Mouse (Mus musculus) heart, embryonic 10.5 days (tissue): Measurements from ENCODE around the gene Mgat1. TPM values are rescaled to one million over a fixed set of nuclear protein-coding genes. Genes with fewer than 3 reads are reported as not detected.
"Not testable (repeated sequence)": the region's sequence is repeated elsewhere in the genome, so short reads cannot be mapped to it uniquely, and the experiment has no call there.

ENCODE experiments used
- DNase-seq: peaks from one replicate; pipeline ENCODE4 v3.0.0-alpha.2; 2017; ENCODE audit warnings: low spot score
- H3K27ac ChIP-seq: fragments of 300-500 bp; sonication (generic); 2 replicates; pipeline ENCODE4 v1.5.1; 2016; ENCODE audit warnings: mild to moderate bottlenecking
- H3K27me3 ChIP-seq: fragments of 300-500 bp; sonication (generic); 2 replicates; pipeline ENCODE4 v1.6.1; 2016; ENCODE audit warnings: mild to moderate bottlenecking; ENCODE audit not compliant: poor library complexity, insufficient read depth, severe bottlenecking
- H3K36me3 ChIP-seq: fragments of 300-500 bp; sonication (generic); 2 replicates; pipeline ENCODE4 v1.6.1; 2016; ENCODE audit warnings: mild to moderate bottlenecking, moderate library complexity
- H3K4me1 ChIP-seq: fragments of 300-500 bp; sonication (generic); 2 replicates; pipeline ENCODE4 v1.6.1; 2016; ENCODE audit warnings: mild to moderate bottlenecking
- H3K4me3 ChIP-seq: fragments of 300-500 bp; sonication (generic); 2 replicates; pipeline ENCODE4 v1.5.1; 2016; ENCODE audit warnings: mild to moderate bottlenecking, moderate library complexity
- H3K9me3 ChIP-seq: fragments of 300-500 bp; sonication (generic); 2 replicates; pipeline ENCODE4 v1.6.1; 2016; ENCODE audit warnings: mild to moderate bottlenecking, moderate library complexity
- WGBS: fragments of 180-500 bp; shearing (Covaris S2); methylation state at CpG from one replicate; pipeline ENCODE4 v1.1.7; 2016; 5-methylcytosine and 5-hydroxymethylcytosine counted together
- polyA plus RNA-seq: library from polyadenylated mRNA; unstranded; fragments of >200 nt; fragmentation: Nextera tagmentation; extraction: Ambion mirVana; gene quantifications from 2 replicates; pipeline ENCODE4 v1.2.1, GENCODE M21; 2016

The Mgat1 gene
- polyA plus RNA-seq, 1 experiment from 2014 or later = 41.1 TPM

DNA sequence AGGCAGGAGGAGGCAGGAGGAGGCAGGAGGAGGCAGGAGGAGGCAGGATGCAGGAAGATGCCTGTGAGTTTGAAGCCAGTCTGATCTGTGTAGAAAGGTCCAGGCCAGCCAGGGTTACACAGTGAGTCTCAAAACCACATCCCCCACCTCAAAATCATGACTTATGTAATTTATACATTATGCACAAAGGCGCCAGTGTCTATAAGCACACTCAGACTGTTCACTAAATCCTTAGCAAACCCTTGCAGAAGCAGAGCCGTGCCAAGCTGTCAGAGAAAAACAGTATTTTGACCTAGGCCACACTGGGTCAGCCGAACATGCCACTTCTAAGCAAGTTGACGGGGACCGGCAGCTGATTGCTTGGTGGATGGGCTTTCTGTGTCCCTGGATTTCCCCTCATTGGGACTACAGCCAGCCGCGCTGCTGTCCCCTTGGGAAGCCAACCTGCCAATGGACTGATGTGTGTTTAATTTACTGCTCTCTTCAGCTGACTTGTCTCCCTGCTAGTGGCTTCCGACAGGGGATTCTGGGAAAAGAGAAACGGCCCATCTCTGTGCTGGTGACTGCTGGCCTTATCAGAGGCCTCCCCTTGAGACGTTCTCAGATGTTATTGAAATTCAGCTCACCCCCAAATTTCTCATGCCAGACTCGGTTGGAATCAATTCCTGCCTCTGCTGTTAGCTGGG lies 30.0 kb downstream of the Mgat1 start:
- Histone ChIP-seq H3K27me3 (no peaks in the 10 kb centered on the region), H3K9me3 (no peaks in the 10 kb centered on the region), H3K27ac (no peak overlapping the region), H3K4me3 (no peak overlapping the region), H3K36me3 (no peaks in the 10 kb centered on the region), H3K4me1 (no peaks in the 10 kb centered on the region)
- 62% methylated on average over 11 of the region's 11 CpGs for WGBS
- no peak for DNase-seq

DNA sequence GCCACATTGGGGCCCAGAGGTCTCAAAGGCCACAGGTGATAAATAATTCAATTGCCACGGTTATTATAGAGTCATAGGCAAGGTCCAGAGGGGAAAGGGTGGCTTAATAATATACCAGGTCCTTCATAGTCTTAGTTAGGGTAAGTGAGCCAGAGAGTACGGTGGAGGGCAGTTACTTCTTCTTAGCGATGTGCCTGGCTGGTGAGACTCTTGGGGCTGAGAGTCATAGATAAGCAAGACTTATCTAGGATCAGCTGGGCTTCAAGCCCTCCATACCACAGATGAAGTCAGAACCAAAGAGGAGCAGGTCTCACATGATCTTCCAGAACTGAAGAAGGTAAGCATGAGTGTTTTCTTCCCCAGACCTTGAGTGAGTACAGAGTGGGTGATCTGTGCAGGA lies 34.2 kb downstream of the Mgat1 start, which contains the start of gene Olfr1393:
TSS of gene Olfr1393 (plus strand) at position 83 of the 400 bp plus-strand sequence.
- H3K27ac ChIP-seq = no peak within 1 kb of the TSS
- no peaks in the 10 kb centered on the region for H3K27me3 ChIP-seq
- H3K4me1 ChIP-seq = no peaks in the 10 kb centered on the region
- H3K36me3 ChIP-seq = no peaks in the 10 kb centered on the region
- no peaks in the 10 kb centered on the region for H3K9me3 ChIP-seq
- no peak within 1 kb of the TSS for H3K4me3 ChIP-seq
- 72% methylated on average over 3 of the region's 3 CpGs for WGBS
- DNase-seq = no peak

DNA sequence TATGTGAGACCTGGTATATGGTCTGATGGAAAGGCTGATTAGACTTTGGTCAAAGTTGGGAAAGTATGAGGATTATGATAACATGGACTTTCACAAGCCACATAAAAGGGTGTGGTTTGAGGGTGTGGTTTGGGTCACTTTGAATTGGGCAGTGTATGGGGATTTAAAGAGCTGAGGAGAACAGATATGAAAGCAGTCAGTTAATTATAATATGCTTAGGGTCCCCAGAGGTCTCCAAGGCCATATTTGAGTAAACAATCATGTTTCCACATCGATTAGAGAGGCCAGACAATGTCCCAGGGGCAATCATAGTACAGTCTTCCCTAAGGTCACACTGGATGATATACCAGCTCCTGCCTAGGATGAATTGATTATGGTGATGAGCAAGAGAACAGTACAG lies 41.0 kb downstream of the Mgat1 start, which contains the start of gene Olfr1392:
TSS of gene Olfr1392 (plus strand) at position 301 of the 400 bp plus-strand sequence.
- not testable (repeated sequence) for H3K27ac ChIP-seq, H3K9me3 ChIP-seq, H3K4me3 ChIP-seq, H3K27me3 ChIP-seq, H3K36me3 ChIP-seq, H3K4me1 ChIP-seq, DNase-seq
- 60% methylated on average over 1 of the region's 1 CpGs for WGBS

DNA sequence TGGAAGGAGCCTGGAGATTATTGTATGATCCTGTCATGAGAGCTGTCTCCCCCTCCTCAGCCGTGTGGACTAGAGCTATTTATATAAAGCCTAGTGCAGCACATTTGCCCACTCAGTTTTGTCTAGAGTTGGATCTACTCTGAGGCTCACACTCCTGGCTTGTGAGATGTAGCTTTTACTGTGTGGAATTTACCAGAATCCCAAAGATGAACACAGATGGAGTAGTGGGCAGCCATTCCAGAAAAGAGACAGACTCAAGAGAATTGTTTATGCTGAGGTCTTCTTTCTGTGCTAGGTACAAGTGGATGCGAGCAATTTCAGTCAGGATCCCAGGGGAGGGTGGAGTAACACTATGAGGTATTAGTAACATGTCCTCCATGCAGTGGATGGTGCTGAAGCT lies 43.3 kb downstream of the Mgat1 start:
- Histone ChIP-seq H3K27ac (no peak overlapping the region), H3K36me3 (no peaks in the 10 kb centered on the region), H3K9me3 (no peaks in the 10 kb centered on the region), H3K27me3 (no peaks in the 10 kb centered on the region), H3K4me3 (no peak overlapping the region), H3K4me1 (no peaks in the 10 kb centered on the region)
- WGBS = 57% methylated on average over 2 of the region's 2 CpGs
- DNase-seq = no peak

DNA sequence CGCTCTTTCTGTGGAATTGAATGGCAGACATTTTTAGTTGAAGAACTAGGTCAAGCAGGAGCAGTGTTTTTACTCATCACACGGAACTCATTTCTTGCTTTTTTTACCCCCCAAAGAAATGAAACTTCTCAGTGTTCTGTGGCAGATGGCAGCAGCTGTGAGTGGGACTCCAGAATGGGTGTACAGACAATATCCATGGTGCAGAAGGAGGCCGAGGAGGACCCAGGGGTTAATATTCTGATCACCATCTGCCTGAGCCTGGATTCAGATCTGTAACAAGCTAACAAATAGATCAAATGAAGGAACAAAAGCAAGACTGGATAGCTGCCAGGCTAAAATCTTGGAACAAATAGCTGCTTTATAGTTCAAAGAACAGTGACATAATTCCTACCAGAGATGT lies 48.8 kb downstream of the Mgat1 start:
- DNase-seq = no peak
- Histone ChIP-seq H3K27me3 (no peaks in the 10 kb centered on the region), H3K27ac (no peak overlapping the region), H3K4me1 (no peaks in the 10 kb centered on the region), H3K36me3 (no peaks in the 10 kb centered on the region), H3K9me3 (no peaks in the 10 kb centered on the region), H3K4me3 (no peak overlapping the region)
- 77% methylated on average over 3 of the region's 3 CpGs for WGBS

DNA sequence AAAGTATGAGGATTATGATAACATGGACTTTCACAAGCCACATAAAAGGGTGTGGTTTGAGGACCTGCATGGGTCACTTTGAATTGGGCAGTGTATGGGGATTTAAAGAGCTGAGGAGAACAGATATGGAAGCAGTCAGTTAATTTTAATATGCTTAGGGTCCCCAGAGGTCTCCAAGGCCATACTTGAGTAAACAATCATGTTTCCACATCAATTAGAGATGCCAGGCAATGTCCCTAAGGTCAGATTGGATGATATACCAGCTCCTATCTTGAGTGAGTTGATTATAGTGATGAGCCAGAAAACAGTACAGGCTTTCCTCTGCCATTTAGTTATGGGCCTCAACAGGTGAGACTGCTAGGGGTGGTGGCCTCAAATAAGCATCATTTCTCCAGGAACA lies 60.5 kb downstream of the Mgat1 start, which contains the start of gene Olfr10:
TSS of gene Olfr10 (plus strand) at position 301 of the 400 bp plus-strand sequence.
- DNase-seq = no peak
- H3K4me3 ChIP-seq = no peak within 1 kb of the TSS
- no peaks in the 10 kb centered on the region for H3K4me1 ChIP-seq
- H3K9me3 ChIP-seq = no peaks in the 10 kb centered on the region
- no peaks in the 10 kb centered on the region for H3K27me3 ChIP-seq
- no peak within 1 kb of the TSS for H3K27ac ChIP-seq
- no peaks in the 10 kb centered on the region for H3K36me3 ChIP-seq

DNA sequence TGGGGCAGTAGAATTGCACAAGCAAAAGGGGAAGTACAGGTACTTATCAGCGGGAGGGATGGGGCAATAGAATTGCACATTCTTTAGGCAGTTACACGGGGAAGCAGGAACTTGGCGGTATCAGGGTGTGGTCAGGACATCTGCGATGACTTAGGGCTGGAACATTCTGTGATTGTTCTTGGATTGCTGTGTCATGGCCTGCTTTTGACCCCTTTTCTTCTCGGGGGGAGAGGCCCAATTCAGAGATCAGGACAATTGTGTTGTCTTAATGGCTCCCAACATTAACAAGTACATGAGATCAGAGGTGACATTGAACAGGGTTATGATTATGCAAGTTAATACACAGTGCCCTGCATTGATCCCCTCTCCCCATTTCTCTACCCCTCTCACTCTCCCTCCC lies 64.6 kb downstream of the Mgat1 start:
- H3K36me3 ChIP-seq = not testable (repeated sequence)

More for the DNA sequence above, 64.6 kb downstream of the Mgat1 start:
- not testable (repeated sequence) for H3K27me3 ChIP-seq, H3K9me3 ChIP-seq, H3K27ac ChIP-seq, H3K4me3 ChIP-seq, DNase-seq, H3K4me1 ChIP-seq
- 73% methylated on average over 5 of the region's 5 CpGs for WGBS

Other genes with a start within 250 kb of the Mgat1 start
- 0.05 and 0.09 TPM in 2 replicates for gene 9930111J21Rik2, start 192.9 kb upstream of the Mgat1 start, polyA plus RNA-seq
- gene Tgtp2, start 180.0 kb upstream of the Mgat1 start, polyA plus RNA-seq = not detected in 2 replicates
- 0.30 and 0.33 TPM in 2 replicates for gene Ifi47, start 167.6 kb upstream of the Mgat1 start, polyA plus RNA-seq
- not detected in 2 replicates for gene Olfr1396, start 129.3 kb upstream of the Mgat1 start, polyA plus RNA-seq
- gene Olfr1395, start 101.9 kb upstream of the Mgat1 start, polyA plus RNA-seq = not detected in 2 replicates
- gene Olfr1394, start 89.8 kb upstream of the Mgat1 start, polyA plus RNA-seq = not detected in 2 replicates
- gene Btnl9, start 57.0 kb upstream of the Mgat1 start, polyA plus RNA-seq = 0.11 and 0.23 TPM in 2 replicates
- gene Zfp62, start 40.9 kb upstream of the Mgat1 start, polyA plus RNA-seq = 32.8 and 34.6 TPM in 2 replicates
- not detected in 2 replicates for gene Olfr1393, start 34.1 kb downstream of the Mgat1 start, polyA plus RNA-seq
- not detected in 2 replicates for gene Olfr1392, start 41.1 kb downstream of the Mgat1 start, polyA plus RNA-seq
- gene Olfr10, start 60.5 kb downstream of the Mgat1 start, polyA plus RNA-seq = not detected in 2 replicates
- not detected in 2 replicates for gene Olfr1391, start 78.6 kb downstream of the Mgat1 start, polyA plus RNA-seq
- not detected in 2 replicates for gene Olfr1390, start 91.0 kb downstream of the Mgat1 start, polyA plus RNA-seq
- not detected in 2 replicates for gene Olfr1389, start 178.9 kb downstream of the Mgat1 start, polyA plus RNA-seq
- 0.16 and 0.18 TPM in 2 replicates for gene Olfr1388, start 192.4 kb downstream of the Mgat1 start, polyA plus RNA-seq
- not detected in 2 replicates for gene Olfr1387, start 211.2 kb downstream of the Mgat1 start, polyA plus RNA-seq
- gene Olfr1386, start 220.9 kb downstream of the Mgat1 start, polyA plus RNA-seq = not detected in 2 replicates
- gene Olfr1385, start 244.9 kb downstream of the Mgat1 start, polyA plus RNA-seq = not detected in 2 replicates